Mouse (Mus musculus) layer of hippocampus, adult 9-10 months (tissue): ENCODE results near the gene Amn1.

ENCODE experiments used
- DNase-seq: peaks from one replicate; pipeline ENCODE4 v3.0.0; 2022; ENCODE audit warnings: low spot score

The Amn1 gene

GRCm38 (mm10) chr6:149107615-149108014 lies 80.9 kb downstream of the Amn1 start:
- DNase-seq, result no peak
